13 mouse cellular contexts compared by ENCODE assay signal in genomic region chr15:96077756-96078155, GRCm38 (mm10).
"Had no signal": no experiment of that assay in that cellular context is flagged by ENCODE, and none has a peak within 500 bp of the region (broad histone marks: within the 10 kb centered on the region; RNA-seq: fewer than 3 reads in every experiment).

No protein-coding gene starts in this region.

- H3K9me3 ChIP-seq: limb, embryonic 10.5 days; liver, embryonic 12.5 days; midbrain, embryonic 15.5 days had no signal

- DNase-seq: kidney, postnatal 25 days; lung, embryonic 14.5 days; lung, postnatal 10 days; right cerebral cortex, adult 18-20 months; thymus, adult 2 months; thymus, postnatal 36 days had no signal

- ATAC-seq: liver, embryonic 12.5 days; midbrain, embryonic 15.5 days had no signal

- H3K27ac ChIP-seq: left cerebral cortex, adult 2 months; limb, embryonic 10.5 days; liver, embryonic 12.5 days; macrophage; midbrain, embryonic 15.5 days had no signal

- H3K4me1 ChIP-seq: liver, embryonic 12.5 days; megakaryocyte, embryonic 14.5 days had no signal

- H3K9ac ChIP-seq: liver, embryonic 12.5 days; lung, embryonic 14.5 days; midbrain, embryonic 15.5 days had no signal

- H3K36me3 ChIP-seq: limb, embryonic 10.5 days; liver, embryonic 12.5 days; midbrain, embryonic 15.5 days had no signal

- H3K4me3 ChIP-seq: left cerebral cortex, adult 2 months; limb, embryonic 10.5 days; liver, embryonic 12.5 days; megakaryocyte, embryonic 14.5 days; midbrain, embryonic 15.5 days had no signal

- H3K27me3 ChIP-seq: midbrain, embryonic 15.5 days had no signal

- H3K4me2 ChIP-seq: liver, embryonic 12.5 days; lung, embryonic 14.5 days; midbrain, embryonic 11.5 days; midbrain, embryonic 15.5 days had no signal
